Mouse (Mus musculus): ENCODE measurements at regions not wholly inside any gene's neighbourhood (a gene's known extent, or its start where the extent isn't known, plus 50 kb on each side); places are given as distances from the start of the nearest gene placed in this dataset.

GRCm38 (mm10) chr8:126806591-126806990 is 139.1 kb downstream of the Tomm20 start:
- TF ChIP-seq CTCF (IDR thresholded peaks at IDR 0.05; ENCODE audit: control insufficient read depth, insufficient read depth, low read length), result no peak
- TF ChIP-seq POLR2A (IDR thresholded peaks at IDR 0.05; ENCODE audit: borderline replicate concordance, control insufficient read depth, low read depth, low read length), result no peak

Data from bone marrow, adult 2 months (tissue).